Mouse (Mus musculus): ENCODE measurements at regions not wholly inside any gene's neighbourhood (a gene's known extent, or its start where the extent isn't known, plus 50 kb on each side); places are given as distances from the start of the nearest gene placed in this dataset.

- no peak for DNase-seq (ENCODE audit: low spot score in 2 of 2)
Measured at GRCm38 (mm10) chr13:57189246-57189645, 293.5 kb upstream of the Trpc7 start.

- peak in 1 of 2 experiments; percentile 16 for DNase-seq (ENCODE audit: low spot score in 2 of 2)
Measured at GRCm38 (mm10) chr13:57186168-57186567, 290.4 kb upstream of the Trpc7 start.

- no peak for DNase-seq (ENCODE audit: low spot score in 2 of 2)
Measured at GRCm38 (mm10) chr13:57170180-57170579, 274.4 kb upstream of the Trpc7 start.

GRCm38 (mm10) chr13:57169621-57170020 is 273.8 kb upstream of the Trpc7 start:
- no peak for DNase-seq (ENCODE audit: low spot score in 2 of 2)

- DNase-seq (ENCODE audit: low spot score in 2 of 2) = no peak
Measured at GRCm38 (mm10) chr13:57165367-57165766, 269.6 kb upstream of the Trpc7 start.

- no peak for DNase-seq (ENCODE audit: low spot score in 2 of 2)
Measured at GRCm38 (mm10) chr13:57152787-57153186, 257.0 kb upstream of the Trpc7 start.

- DNase-seq (ENCODE audit: low spot score in 2 of 2) = no peak
Measured at GRCm38 (mm10) chr13:57147623-57148022, 251.8 kb upstream of the Trpc7 start.

- DNase-seq (ENCODE audit: low spot score in 2 of 2) = no peak
Measured at GRCm38 (mm10) chr13:57146708-57147107, 250.9 kb upstream of the Trpc7 start.

- DNase-seq (ENCODE audit: low spot score in 2 of 2) = no peak
Measured at GRCm38 (mm10) chr13:57145782-57146181, 250.0 kb upstream of the Trpc7 start.

GRCm38 (mm10) chr13:57142851-57143250 is 247.1 kb upstream of the Trpc7 start:
- DNase-seq (ENCODE audit: low spot score in 2 of 2) = no peak

GRCm38 (mm10) chr13:57142441-57142840 is 246.6 kb upstream of the Trpc7 start:
- no peak for DNase-seq (ENCODE audit: low spot score in 2 of 2)

GRCm38 (mm10) chr13:57115936-57116335 is 220.1 kb upstream of the Trpc7 start:
- DNase-seq (ENCODE audit: low spot score in 2 of 2) = no peak

GRCm38 (mm10) chr13:57107956-57108355 is 212.2 kb upstream of the Trpc7 start:
- no peak for DNase-seq (ENCODE audit: low spot score in 2 of 2)

- no peak for DNase-seq (ENCODE audit: low spot score in 2 of 2)
Measured at GRCm38 (mm10) chr13:57099601-57100000, 203.8 kb upstream of the Trpc7 start.

- no peak for DNase-seq (ENCODE audit: low spot score in 2 of 2)
Measured at GRCm38 (mm10) chr13:57091886-57092285, 196.1 kb upstream of the Trpc7 start.

GRCm38 (mm10) chr13:57089381-57090075 is 193.7 kb upstream of the Trpc7 start:
- DNase-seq (ENCODE audit: low spot score in 2 of 2) = no peak

GRCm38 (mm10) chr13:57087966-57088365 is 192.2 kb upstream of the Trpc7 start:
- no peak for DNase-seq (ENCODE audit: low spot score in 2 of 2)

GRCm38 (mm10) chr13:57087398-57087797 is 191.6 kb upstream of the Trpc7 start:
- no peak for DNase-seq (ENCODE audit: low spot score in 2 of 2)

GRCm38 (mm10) chr13:57083751-57084150 is 188.0 kb upstream of the Trpc7 start:
- DNase-seq (ENCODE audit: low spot score in 2 of 2) = no peak

GRCm38 (mm10) chr13:57070479-57070878 is 174.7 kb upstream of the Trpc7 start:
- DNase-seq (ENCODE audit: low spot score in 2 of 2) = no peak

GRCm38 (mm10) chr13:57061656-57062055 is 165.9 kb upstream of the Trpc7 start:
- no peak for DNase-seq (ENCODE audit: low spot score in 2 of 2)

- DNase-seq (ENCODE audit: low spot score in 2 of 2) = no peak
Measured at GRCm38 (mm10) chr13:57061074-57061473, 165.3 kb upstream of the Trpc7 start.

- no peak for DNase-seq (ENCODE audit: low spot score in 2 of 2)
Measured at GRCm38 (mm10) chr13:57056786-57057185, 161.0 kb upstream of the Trpc7 start.
